Mouse (Mus musculus): ENCODE measurements at regions not wholly inside any gene's neighbourhood (a gene's known extent, or its start where the extent isn't known, plus 50 kb on each side); places are given as distances from the start of the nearest gene placed in this dataset.

- no peaks in the 10 kb centered on the region for H3K36me3 ChIP-seq (replicated peaks; ENCODE audit: control insufficient read depth, insufficient read depth)
- ATAC-seq (ENCODE audit: low FRiP score) (no peak), DNase-seq (ENCODE audit: low spot score) (no peak)
- H3K9me3 ChIP-seq (ENCODE audit: control insufficient read depth, low read length) = no peaks in the 10 kb centered on the region
- no peak overlapping the region for H3K9ac ChIP-seq
- no peak overlapping the region for H3K4me2 ChIP-seq (replicated peaks)
- H3K27ac ChIP-seq = no peak overlapping the region
- no peaks in the 10 kb centered on the region for H3K27me3 ChIP-seq (ENCODE audit: control insufficient read depth, insufficient read depth, low read length)
- H3K4me3 ChIP-seq (replicated peaks; ENCODE audit: low read length) = no peak overlapping the region
- H3K4me1 ChIP-seq (replicated peaks; ENCODE audit: control insufficient read depth, insufficient read depth, low read length) = no peaks in the 10 kb centered on the region
- WGBS = 75% methylated on average over 7 of the region's 7 CpGs
These were observed 111.8 kb upstream of the Gm3448 start for GRCm38 (mm10) chr17:15152996-15153735.

GRCm38 (mm10) chr17:15152477-15152876, 111.1 kb upstream of the Gm3448 start:
- 79% methylated on average over 7 of the region's 7 CpGs for WGBS
- no peaks in the 10 kb centered on the region for H3K27me3 ChIP-seq (ENCODE audit: control insufficient read depth, insufficient read depth, low read length)
- DNase-seq (ENCODE audit: low spot score) (no peak), ATAC-seq (ENCODE audit: low FRiP score) (no peak)
- H3K36me3 ChIP-seq (replicated peaks; ENCODE audit: control insufficient read depth, insufficient read depth) = no peaks in the 10 kb centered on the region
- no peak overlapping the region for H3K27ac ChIP-seq
- H3K4me2 ChIP-seq (replicated peaks) = no peak overlapping the region
- no peaks in the 10 kb centered on the region for H3K4me1 ChIP-seq (replicated peaks; ENCODE audit: control insufficient read depth, insufficient read depth, low read length)
- no peak overlapping the region for H3K9ac ChIP-seq
- H3K4me3 ChIP-seq (replicated peaks; ENCODE audit: low read length) = no peak overlapping the region
- no peaks in the 10 kb centered on the region for H3K9me3 ChIP-seq (ENCODE audit: control insufficient read depth, low read length)

- H3K36me3 ChIP-seq (replicated peaks; ENCODE audit: control insufficient read depth, insufficient read depth) = no peaks in the 10 kb centered on the region
- no peak overlapping the region for H3K9ac ChIP-seq
- H3K9me3 ChIP-seq (ENCODE audit: control insufficient read depth, low read length) = no peaks in the 10 kb centered on the region
- ATAC-seq (ENCODE audit: low FRiP score) (no peak), DNase-seq (ENCODE audit: low spot score) (no peak)
- no peak overlapping the region for H3K27ac ChIP-seq
- no peaks in the 10 kb centered on the region for H3K4me1 ChIP-seq (replicated peaks; ENCODE audit: control insufficient read depth, insufficient read depth, low read length)
- H3K4me3 ChIP-seq (replicated peaks; ENCODE audit: low read length) = no peak overlapping the region
- 83% methylated on average over 3 of the region's 3 CpGs for WGBS
- no peak overlapping the region for H3K4me2 ChIP-seq (replicated peaks)
- no peaks in the 10 kb centered on the region for H3K27me3 ChIP-seq (ENCODE audit: control insufficient read depth, insufficient read depth, low read length)
These were observed 110.4 kb upstream of the Gm3448 start for GRCm38 (mm10) chr17:15151695-15152094.

GRCm38 (mm10) chr17:15146607-15147006, 105.3 kb upstream of the Gm3448 start:
- no peaks in the 10 kb centered on the region for H3K36me3 ChIP-seq (replicated peaks; ENCODE audit: control insufficient read depth, insufficient read depth)
- no peak overlapping the region for H3K4me2 ChIP-seq (replicated peaks)
- H3K27ac ChIP-seq = no peak overlapping the region
- 63% methylated on average over 7 of the region's 7 CpGs for WGBS
- H3K27me3 ChIP-seq (ENCODE audit: control insufficient read depth, insufficient read depth, low read length) = no peaks in the 10 kb centered on the region
- DNase-seq (ENCODE audit: low spot score) = no peak
- H3K4me3 ChIP-seq (replicated peaks; ENCODE audit: low read length) = no peak overlapping the region
- no peak for ATAC-seq (ENCODE audit: low FRiP score)
- no peaks in the 10 kb centered on the region for H3K4me1 ChIP-seq (replicated peaks; ENCODE audit: control insufficient read depth, insufficient read depth, low read length)
- H3K9ac ChIP-seq = no peak overlapping the region
- H3K9me3 ChIP-seq (ENCODE audit: control insufficient read depth, low read length) = no peaks in the 10 kb centered on the region

GRCm38 (mm10) chr17:15145191-15145968, 104.0 kb upstream of the Gm3448 start:
- no peaks in the 10 kb centered on the region for H3K27me3 ChIP-seq (ENCODE audit: control insufficient read depth, insufficient read depth, low read length)
- H3K4me2 ChIP-seq (replicated peaks) = no peak overlapping the region
- H3K4me3 ChIP-seq (replicated peaks; ENCODE audit: low read length) = no peak overlapping the region
- H3K9ac ChIP-seq = no peak overlapping the region
- H3K9me3 ChIP-seq (ENCODE audit: control insufficient read depth, low read length) = no peaks in the 10 kb centered on the region
- ATAC-seq (ENCODE audit: low FRiP score) = no peak
- no peaks in the 10 kb centered on the region for H3K4me1 ChIP-seq (replicated peaks; ENCODE audit: control insufficient read depth, insufficient read depth, low read length)
- 74% methylated on average over 14 of the region's 14 CpGs for WGBS
- no peak for DNase-seq (ENCODE audit: low spot score)
- no peaks in the 10 kb centered on the region for H3K36me3 ChIP-seq (replicated peaks; ENCODE audit: control insufficient read depth, insufficient read depth)
- H3K27ac ChIP-seq = no peak overlapping the region

- ATAC-seq (ENCODE audit: low FRiP score) = no peak
- Histone ChIP-seq H3K4me3 (replicated peaks; ENCODE audit: low read length) (no peak overlapping the region), H3K9me3 (ENCODE audit: control insufficient read depth, low read length) (no peaks in the 10 kb centered on the region), H3K4me1 (replicated peaks; ENCODE audit: control insufficient read depth, insufficient read depth, low read length) (no peaks in the 10 kb centered on the region), H3K27me3 (ENCODE audit: control insufficient read depth, insufficient read depth, low read length) (no peaks in the 10 kb centered on the region), H3K36me3 (replicated peaks; ENCODE audit: control insufficient read depth, insufficient read depth) (no peaks in the 10 kb centered on the region), H3K27ac (no peak overlapping the region), H3K9ac (no peak overlapping the region), H3K4me2 (replicated peaks) (no peak overlapping the region)
- no peak for DNase-seq (ENCODE audit: low spot score)
- WGBS = 79% methylated on average over 4 of the region's 4 CpGs
These were observed 99.1 kb upstream of the Gm3448 start for GRCm38 (mm10) chr17:15140391-15140790.

Data from hindbrain, embryonic 14.5 days (tissue).